Mouse (Mus musculus) olfactory bulb, adult 2 months (tissue): ENCODE data around the gene Adam22. TPM values are rescaled to one million over a fixed set of nuclear protein-coding genes. Genes with fewer than 3 reads are reported as not detected.

ENCODE experiments used
- H3K27ac ChIP-seq: fragments of 200-500 bp; 2 replicates; pipeline ENCODE4 v1.5.1; 2012; ENCODE audit warnings: low read depth, low read length; ENCODE audit not compliant: insufficient read depth
- H3K4me1 ChIP-seq: fragments of 200-500 bp; 2 replicates; pipeline ENCODE4 v1.6.1; 2012; ENCODE audit warnings: low read length; ENCODE audit not compliant: control insufficient read depth, insufficient read depth
- H3K4me3 ChIP-seq: fragments of 200-500 bp; 2 replicates; pipeline ENCODE4 v1.5.1; 2012; ENCODE audit warnings: mild to moderate bottlenecking, low read depth, low read length, moderate library complexity; ENCODE audit not compliant: insufficient read depth
- CTCF ChIP-seq: fragments of 200-500 bp; IDR thresholded peaks from 2 replicates; pipeline ENCODE4 v1.5.1; 2012; ENCODE audit warnings: low read depth, mild to moderate bottlenecking, low read length, moderate library complexity; ENCODE audit not compliant: insufficient read depth
- POLR2A ChIP-seq: fragments of 200-500 bp; IDR thresholded peaks from 2 replicates; pipeline ENCODE4 v1.6.1; 2012; ENCODE audit warnings: mild to moderate bottlenecking, low read depth, low read length, moderate library complexity; ENCODE audit not compliant: insufficient read depth
- whole genome bisulfite sequencing: fragments of 180-500 bp; shearing (Covaris S2); methylation state at CpG from one replicate; pipeline ENCODE4 v1.1.7; 2018; 5-methylcytosine and 5-hydroxymethylcytosine counted together
- polyA plus RNA-seq: library from polyadenylated mRNA; stranded (reverse); fragments of >200 nt; gene quantifications from 2 replicates; pipeline ENCODE4 v1.2.4, GENCODE M21; 2012; ENCODE audit warnings: low replicate concordance; ENCODE audit not compliant: missing spikeins, insufficient read depth, insufficient read length

Adam22 gene
- polyA plus RNA-seq, 1 experiment, result 66.8 TPM

DNA sequence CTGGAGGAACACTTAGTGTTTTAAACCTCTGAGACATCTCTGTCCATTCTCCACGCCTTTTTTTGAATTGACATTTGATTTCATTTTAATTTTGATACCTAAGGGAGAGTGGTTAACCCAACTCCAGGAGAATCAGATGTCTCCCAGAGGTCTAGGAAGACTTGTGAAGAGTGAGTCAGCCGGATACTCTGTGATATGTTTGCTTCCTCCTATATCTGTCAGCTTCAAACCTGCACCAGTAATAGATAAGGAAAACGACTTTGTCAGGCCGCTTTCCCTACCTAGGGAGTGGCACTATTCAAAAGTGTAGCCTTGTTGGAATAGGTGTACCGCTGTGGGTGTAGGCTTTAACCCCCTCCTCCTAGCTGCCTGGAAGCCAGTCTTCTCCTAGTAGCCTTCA lies 821 bp upstream of the Adam22 start:
- Histone ChIP-seq H3K4me3 (no peak overlapping the region), H3K27ac (no peak overlapping the region), H3K4me1 (peaks cover 4% of the 10 kb centered on the region)
- TF ChIP-seq CTCF (no peak), POLR2A (no peak)
- 93% methylated on average over 5 of the region's 5 CpGs for WGBS

DNA sequence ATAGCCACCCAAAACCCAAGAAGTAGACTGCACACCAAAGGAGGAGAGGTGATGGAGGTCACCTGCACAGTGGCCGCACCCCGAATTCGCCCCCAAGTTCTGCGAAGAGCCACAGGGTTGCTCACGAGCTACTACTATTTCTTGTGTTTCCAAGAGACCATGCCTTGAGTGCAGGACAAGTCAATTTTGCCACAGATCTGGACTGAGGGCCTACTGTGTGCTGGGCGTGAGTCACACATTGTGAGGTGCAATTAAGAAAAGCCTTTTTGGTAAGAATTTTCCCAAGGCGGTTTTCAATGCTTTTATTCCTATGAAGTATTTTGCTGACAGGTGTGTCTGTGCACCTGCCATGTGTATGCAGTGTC lies 350 bp upstream of the Adam22 start:
- 42% methylated on average over 7 of the region's 7 CpGs for WGBS
- H3K4me3 ChIP-seq, result peak overlapping the region; percentile 94
- H3K4me1 ChIP-seq, result peaks cover 4% of the 10 kb centered on the region
- TF ChIP-seq CTCF (no peak), POLR2A (no peak)
- no peak overlapping the region for H3K27ac ChIP-seq

GRCm38 (mm10) chr5:8366771-8367613 lies 968 bp downstream of the Adam22 start:
- Histone ChIP-seq H3K4me1 (peaks cover 4% of the 10 kb centered on the region), H3K4me3 (peak overlapping the region; percentile 94), H3K27ac (peak overlapping the region; percentile 54)
- WGBS, result 2% methylated on average over 25 of the region's 25 CpGs
- no peak for TF ChIP-seq CTCF
- TF ChIP-seq POLR2A, result no peak

GRCm38 (mm10) chr5:8362361-8362760 lies 5.6 kb downstream of the Adam22 start:
- 72% methylated on average over 1 of the region's 1 CpGs for WGBS
- H3K4me1 ChIP-seq, result peaks cover 5% of the 10 kb centered on the region
- H3K4me3 ChIP-seq, result no peak overlapping the region
- TF ChIP-seq CTCF (no peak), POLR2A (no peak)
- H3K27ac ChIP-seq, result no peak overlapping the region

DNA sequence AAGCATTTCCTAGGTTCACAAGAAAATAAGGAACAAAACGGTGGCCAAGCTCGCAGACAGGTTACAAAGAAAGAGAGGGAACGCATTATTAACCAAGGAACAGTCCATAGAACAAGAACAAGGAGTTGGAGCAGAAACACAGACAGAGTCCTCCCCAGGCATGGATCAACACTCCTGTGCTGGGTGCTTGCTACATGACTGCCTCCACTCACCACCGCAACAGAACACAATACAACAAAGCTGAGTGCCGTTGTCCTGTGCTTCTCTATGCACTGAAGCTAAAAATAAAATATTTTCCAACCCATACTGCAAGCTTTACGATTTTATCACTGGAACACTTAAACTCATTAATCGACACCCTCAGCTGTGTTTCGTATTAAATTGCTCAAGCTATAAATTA lies 10.3 kb downstream of the Adam22 start:
- Histone ChIP-seq H3K4me3 (no peak overlapping the region), H3K27ac (no peak overlapping the region), H3K4me1 (peaks cover 5% of the 10 kb centered on the region)
- 48% methylated on average over 8 of the region's 8 CpGs for WGBS
- no peak for TF ChIP-seq POLR2A
- TF ChIP-seq CTCF, result no peak

DNA sequence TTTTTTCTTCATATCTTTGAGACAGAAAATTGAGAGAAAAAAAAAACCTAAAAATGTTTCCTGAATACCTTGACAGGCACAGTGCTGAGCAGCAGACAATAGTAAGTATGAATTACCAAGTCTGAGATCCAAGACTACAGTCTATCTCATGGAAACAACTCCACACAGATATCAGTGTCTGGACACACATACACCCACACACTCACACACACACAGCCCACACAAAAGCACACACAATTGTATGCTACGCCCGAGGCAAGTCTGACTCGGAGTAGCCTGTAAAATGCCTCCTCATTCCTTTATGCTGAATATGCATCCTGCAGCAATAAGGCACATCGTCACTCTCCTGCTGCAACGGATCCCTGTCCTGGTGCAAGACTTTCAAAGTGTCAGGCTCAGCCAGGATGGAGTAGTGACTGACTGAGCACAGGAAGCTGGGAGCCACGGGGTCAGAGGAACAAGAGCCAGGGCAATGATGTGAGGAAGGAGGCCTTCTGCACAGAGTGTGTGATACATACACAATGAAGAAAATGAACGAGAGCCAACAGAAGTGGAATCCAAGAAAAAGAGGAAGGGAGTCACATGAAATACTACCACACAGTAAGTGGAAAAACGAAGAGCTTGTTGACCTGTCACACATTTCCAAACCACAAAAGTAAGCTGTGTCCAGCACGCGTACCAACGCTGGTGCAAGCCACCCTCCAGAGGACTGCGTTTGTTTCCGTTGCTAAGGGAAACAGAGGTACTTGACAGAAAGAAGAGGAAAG lies 10.9 kb downstream of the Adam22 start:
- Histone ChIP-seq H3K4me1 (peaks cover 5% of the 10 kb centered on the region), H3K4me3 (no peak overlapping the region), H3K27ac (no peak overlapping the region)
- 45% methylated on average over 13 of the region's 13 CpGs for WGBS
- no peak for TF ChIP-seq CTCF
- TF ChIP-seq POLR2A, result no peak

- TF ChIP-seq POLR2A (no peak), CTCF (no peak)
- no peak overlapping the region for H3K4me3 ChIP-seq
- WGBS, result 69% methylated on average over 2 of the region's 2 CpGs
- no peak overlapping the region for H3K27ac ChIP-seq
- peaks cover 5% of the 10 kb centered on the region for H3K4me1 ChIP-seq
Observed at GRCm38 (mm10) chr5:8356326-8356725, 11.6 kb downstream of the Adam22 start.

DNA sequence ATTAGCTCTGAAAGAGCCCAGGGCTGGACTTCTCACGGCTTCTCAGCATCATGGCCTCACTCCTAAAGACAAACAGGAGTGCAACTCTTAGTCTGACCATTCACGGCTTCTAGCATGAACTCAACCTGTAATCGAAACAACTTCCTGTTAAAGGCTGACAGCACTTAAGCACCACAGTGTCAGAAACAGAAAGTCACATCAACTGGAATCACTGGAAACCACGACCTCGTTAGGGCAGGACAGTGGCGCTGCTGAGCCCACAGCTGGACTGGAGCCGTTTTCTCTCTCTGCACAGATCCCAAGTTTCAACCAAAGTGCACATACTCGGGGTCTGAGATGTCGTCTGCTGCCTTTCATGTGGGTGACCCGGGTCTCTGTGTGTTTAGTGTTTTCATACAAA lies 18.4 kb downstream of the Adam22 start:
- H3K27ac ChIP-seq, result no peak overlapping the region
- H3K4me3 ChIP-seq, result no peak overlapping the region
- H3K4me1 ChIP-seq, result no peaks in the 10 kb centered on the region
- whole genome bisulfite sequencing, result 71% methylated on average over 10 of the region's 10 CpGs
- TF ChIP-seq CTCF, result no peak
- TF ChIP-seq POLR2A, result no peak

DNA sequence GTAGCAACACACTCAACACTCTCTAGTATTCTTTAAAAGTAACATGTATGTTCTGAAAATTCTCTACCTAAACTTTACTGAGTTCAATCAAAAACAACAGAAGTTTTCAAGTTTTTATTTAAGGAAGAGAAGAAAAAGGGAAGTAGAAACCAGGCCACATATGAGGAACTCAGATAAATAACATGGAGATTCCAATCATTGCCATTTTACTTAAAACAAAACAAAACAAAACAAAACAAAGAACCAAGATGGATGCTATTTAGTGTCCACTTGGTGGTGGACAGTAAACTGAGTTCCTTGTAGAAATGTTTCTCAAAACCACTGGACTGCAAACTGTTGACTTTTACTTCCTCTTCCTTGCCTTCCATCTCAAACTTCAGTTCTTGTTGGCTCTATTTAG lies 21.6 kb downstream of the Adam22 start:
- H3K4me1 ChIP-seq, result no peaks in the 10 kb centered on the region
- no peak overlapping the region for H3K27ac ChIP-seq
- TF ChIP-seq POLR2A (no peak), CTCF (no peak)

DNA sequence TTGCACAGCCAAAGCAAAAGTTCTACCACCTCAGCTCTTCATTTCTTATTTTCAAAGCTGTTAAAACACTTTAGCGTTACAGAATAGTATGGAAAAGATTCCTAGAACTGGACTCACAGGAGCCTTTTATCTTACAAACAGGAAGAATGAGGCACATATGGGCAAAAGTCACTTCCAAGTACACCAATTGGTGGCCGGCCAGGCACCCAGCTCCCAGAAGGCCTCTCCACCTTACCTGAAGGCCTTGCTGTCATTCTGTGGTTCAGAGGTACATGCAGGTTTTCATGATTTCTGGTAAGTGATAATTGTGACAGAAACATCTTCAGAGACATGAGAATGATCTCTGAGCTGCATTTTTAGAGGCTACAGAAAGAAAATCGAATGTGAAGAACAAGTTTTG lies 24.7 kb downstream of the Adam22 start:
- Histone ChIP-seq H3K4me3 (no peak overlapping the region), H3K27ac (no peak overlapping the region), H3K4me1 (no peaks in the 10 kb centered on the region)
- TF ChIP-seq POLR2A (no peak), CTCF (no peak)
- 91% methylated on average over 3 of the region's 3 CpGs for WGBS

More for the DNA sequence above, 21.6 kb downstream of the Adam22 start:
- H3K4me3 ChIP-seq, result no peak overlapping the region
